ENCODE assay signal across 13 mouse cellular contexts in genomic region chr12:82425853-82426252, GRCm38 (mm10).
"Had no signal": no experiment of that assay in that cellular context is flagged by ENCODE, and none has a peak within 500 bp of the region (broad histone marks: within the 10 kb centered on the region; RNA-seq: fewer than 3 reads in every experiment).

No protein-coding gene starts in this region.

- DNase-seq: kidney, adult 2 months; liver, embryonic 13.5 days; lung, embryonic 14.5 days; midbrain, embryonic 14.5 days; retina, postnatal 1 day; right cerebral cortex, postnatal 25 days; spleen, adult 18-20 months; thymus, adult 18-20 months; thymus, postnatal 36 days had no signal

- H3K4me3 ChIP-seq: liver, embryonic 13.5 days had no signal

- H3K9me3 ChIP-seq: liver, embryonic 13.5 days had no signal

- H3K9ac ChIP-seq: liver, embryonic 13.5 days; lung, embryonic 14.5 days had no signal

- ATAC-seq: lung, postnatal 0 days had no signal

- H3K27ac ChIP-seq: kidney, postnatal 0 days; liver, embryonic 13.5 days; macrophage had no signal

- H3K27me3 ChIP-seq: liver, embryonic 13.5 days had no signal

- H3K4me1 ChIP-seq: liver, embryonic 13.5 days had no signal

- H3K4me2 ChIP-seq: liver, embryonic 13.5 days; lung, embryonic 14.5 days; midbrain, embryonic 11.5 days had no signal
